Mouse (Mus musculus) ES-E14 (cell line): ENCODE measurements around the gene Frem1.

Source experiments
- CHD2 ChIP-seq: IDR thresholded peaks from 2 replicates; pipeline ENCODE4 v1.6.1; 2014; ENCODE audit warnings: mild to moderate bottlenecking, low read depth, low read length, inconsistent platforms
- ZC3H11A ChIP-seq: IDR thresholded peaks from 2 replicates; pipeline ENCODE4 v1.6.1; 2012; ENCODE audit warnings: low read depth, mild to moderate bottlenecking, inconsistent platforms, low read length, borderline replicate concordance
- ZNF384 ChIP-seq: IDR thresholded peaks from 2 replicates; pipeline ENCODE4 v1.6.1; 2012; ENCODE audit warnings: low read depth, low read length, inconsistent platforms

DNA sequence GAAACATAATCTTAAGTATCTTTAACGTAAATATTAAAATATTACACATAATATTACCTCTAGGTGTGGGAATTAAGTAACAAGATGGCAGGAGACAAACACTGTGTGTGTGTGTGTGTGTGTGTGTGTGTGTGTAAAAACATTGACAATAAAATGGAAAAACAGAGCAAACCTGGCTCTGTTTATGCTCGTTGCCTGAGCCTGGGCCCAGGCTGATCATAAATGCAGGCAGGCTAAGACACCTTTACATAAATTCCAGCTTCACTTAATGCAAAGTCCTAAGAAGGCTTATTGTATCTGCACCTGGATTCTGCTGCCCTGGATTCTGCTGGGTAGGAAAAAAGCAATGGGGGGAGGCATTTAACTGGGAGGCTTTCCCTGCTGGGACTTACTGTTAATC is 160.6 kb downstream of the Frem1 start:
- no peak for TF ChIP-seq CHD2
- no peak for TF ChIP-seq ZNF384
- TF ChIP-seq ZC3H11A, result no peak
